Mouse (Mus musculus): ENCODE measurements at regions not wholly inside any gene's neighbourhood (a gene's known extent, or its start where the extent isn't known, plus 50 kb on each side); places are given as distances from the start of the nearest gene placed in this dataset.
A peak's percentile ranks its signal among the peaks of the same experiment; 100 is the strongest.

DNA sequence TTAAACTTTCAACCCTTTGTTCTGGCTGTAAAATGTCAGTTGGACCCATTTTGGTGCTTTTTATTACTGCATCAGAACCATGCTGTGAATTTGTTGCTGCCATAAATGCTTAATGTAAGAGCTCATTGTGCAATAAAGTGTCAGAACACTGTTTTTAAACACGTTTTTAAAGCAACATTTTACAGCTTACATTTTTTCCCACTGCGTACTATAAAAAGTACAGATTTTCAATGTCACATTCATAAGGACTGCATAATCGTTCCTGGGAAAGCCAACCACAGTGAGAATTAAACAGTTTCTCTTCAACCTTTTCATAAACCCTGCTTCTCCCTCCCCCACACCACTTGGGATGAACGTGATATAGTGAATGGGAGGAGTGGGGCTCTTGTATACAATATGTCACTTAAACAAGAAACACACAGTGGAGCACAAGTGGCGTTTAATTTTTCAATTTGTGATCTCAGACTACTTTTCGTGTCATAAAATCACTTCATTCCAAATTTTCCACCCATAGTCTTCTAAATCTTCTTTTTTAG is 563.1 kb upstream of the Tenm2 start:
- no peak overlapping the region for H3K4me2 ChIP-seq
- no peaks in the 10 kb centered on the region for H3K27me3 ChIP-seq
- no peaks in the 10 kb centered on the region for H3K9me3 ChIP-seq
- 0 out of 2 replicates have a peak, but pooled peaks cover 2% of the 10 kb centered on the region for H3K4me1 ChIP-seq (replicated peaks)
- no peak overlapping the region for H3K4me3 ChIP-seq (replicated peaks)
- peak; percentile 78 for ATAC-seq (ENCODE audit: insufficient number of reproducible peaks, insufficient read depth, low FRiP score, low TSS enrichment, low read depth)
- 42% methylated on average over 6 of the region's 6 CpGs for WGBS
- no peak overlapping the region for H3K9ac ChIP-seq (replicated peaks)
- no peak overlapping the region for H3K27ac ChIP-seq
- H3K36me3 ChIP-seq, result no peaks in the 10 kb centered on the region

DNA sequence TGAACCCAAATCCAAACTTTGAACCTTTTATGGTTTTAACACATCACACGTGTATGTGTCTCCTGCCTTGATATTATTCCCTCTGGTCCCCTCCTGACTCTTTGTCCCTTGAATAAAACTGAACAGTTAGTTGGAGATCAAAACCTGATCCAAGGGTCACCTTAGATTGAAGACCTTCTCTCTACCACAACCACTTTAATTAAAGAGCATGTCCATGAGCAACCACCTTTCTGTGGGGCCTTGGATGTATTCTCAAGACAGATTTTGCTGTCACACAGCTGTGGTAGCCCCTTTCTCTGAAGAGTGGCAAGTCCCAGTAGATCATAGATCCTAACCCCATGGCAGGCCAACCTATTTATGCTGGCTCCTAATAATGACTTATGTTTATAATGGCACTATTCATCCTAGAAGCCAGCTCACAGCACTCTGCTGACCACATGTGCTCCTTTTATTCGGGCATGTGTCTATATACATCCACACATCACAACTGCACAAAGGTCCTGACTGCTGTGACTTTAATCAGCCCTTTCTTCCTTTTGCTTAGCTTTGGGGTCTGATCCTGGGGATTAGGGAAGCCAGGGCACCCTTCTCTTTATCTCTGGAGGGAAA is 536.8 kb upstream of the Tenm2 start:
- no peak for ATAC-seq (ENCODE audit: insufficient number of reproducible peaks, insufficient read depth, low FRiP score, low TSS enrichment, low read depth)
- no peak overlapping the region for H3K4me2 ChIP-seq
- H3K9ac ChIP-seq (replicated peaks), result no peak overlapping the region
- H3K27me3 ChIP-seq, result no peaks in the 10 kb centered on the region
- no peaks in the 10 kb centered on the region for H3K9me3 ChIP-seq
- H3K36me3 ChIP-seq, result no peaks in the 10 kb centered on the region
- no peak overlapping the region for H3K4me3 ChIP-seq (replicated peaks)
- WGBS, result 75% methylated on average over 2 of the region's 2 CpGs
- H3K27ac ChIP-seq, result no peak overlapping the region
- no peaks in the 10 kb centered on the region for H3K4me1 ChIP-seq (replicated peaks)

DNA sequence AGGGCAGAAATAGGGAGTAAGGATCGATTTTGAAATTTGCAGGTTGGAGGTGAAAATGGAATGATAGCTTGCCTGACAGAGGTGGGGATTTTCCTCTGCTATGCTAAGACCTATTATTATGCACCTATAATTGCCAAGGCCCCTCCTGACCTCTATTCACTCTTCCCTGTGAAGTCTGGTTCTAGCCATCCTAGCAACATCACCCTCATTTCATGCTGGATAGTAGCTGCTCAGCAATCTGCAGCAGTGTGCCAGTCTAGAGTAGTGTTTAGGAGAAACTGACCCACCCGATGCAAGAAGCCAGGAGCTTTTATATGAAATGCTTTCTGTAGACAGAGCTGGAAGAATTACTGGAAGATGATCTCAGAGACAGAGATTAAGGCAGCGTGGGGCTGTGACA is 535.1 kb upstream of the Tenm2 start:
- H3K9me3 ChIP-seq, result no peaks in the 10 kb centered on the region
- no peaks in the 10 kb centered on the region for H3K36me3 ChIP-seq
- no peaks in the 10 kb centered on the region for H3K27me3 ChIP-seq
- H3K4me3 ChIP-seq (replicated peaks), result no peak overlapping the region
- H3K4me1 ChIP-seq (replicated peaks), result no peaks in the 10 kb centered on the region
- no peak overlapping the region for H3K9ac ChIP-seq (replicated peaks)
- H3K4me2 ChIP-seq, result no peak overlapping the region
- H3K27ac ChIP-seq, result no peak overlapping the region
- 76% methylated on average over 3 of the region's 3 CpGs for WGBS
- ATAC-seq (ENCODE audit: insufficient number of reproducible peaks, insufficient read depth, low FRiP score, low TSS enrichment, low read depth), result no peak

DNA sequence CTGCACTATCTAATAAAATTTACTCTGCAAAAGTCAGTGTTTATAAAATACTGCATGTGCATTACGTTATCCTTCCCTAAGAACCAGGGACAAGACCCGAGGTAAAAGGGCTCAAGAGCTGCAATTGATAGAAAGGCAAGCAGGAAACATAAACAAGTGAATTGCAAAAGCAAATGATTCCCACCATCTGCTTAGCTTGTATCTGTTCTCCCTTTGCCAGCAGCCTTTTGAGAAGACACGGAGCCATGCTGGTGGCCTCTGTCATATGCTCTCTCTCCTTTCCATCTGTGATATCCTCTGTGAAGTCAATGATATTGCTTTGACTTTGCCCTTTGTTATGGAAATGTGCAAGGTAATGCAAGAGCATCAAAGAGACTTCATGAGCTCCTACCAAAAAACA is 532.4 kb upstream of the Tenm2 start:
- Histone ChIP-seq H3K4me2 (no peak overlapping the region), H3K27me3 (no peaks in the 10 kb centered on the region), H3K9ac (replicated peaks) (no peak overlapping the region), H3K4me1 (replicated peaks) (no peaks in the 10 kb centered on the region), H3K9me3 (no peaks in the 10 kb centered on the region), H3K27ac (no peak overlapping the region), H3K4me3 (replicated peaks) (no peak overlapping the region), H3K36me3 (no peaks in the 10 kb centered on the region)
- ATAC-seq (ENCODE audit: insufficient number of reproducible peaks, insufficient read depth, low FRiP score, low TSS enrichment, low read depth), result no peak
- 52% methylated on average over 3 of the region's 3 CpGs for WGBS

DNA sequence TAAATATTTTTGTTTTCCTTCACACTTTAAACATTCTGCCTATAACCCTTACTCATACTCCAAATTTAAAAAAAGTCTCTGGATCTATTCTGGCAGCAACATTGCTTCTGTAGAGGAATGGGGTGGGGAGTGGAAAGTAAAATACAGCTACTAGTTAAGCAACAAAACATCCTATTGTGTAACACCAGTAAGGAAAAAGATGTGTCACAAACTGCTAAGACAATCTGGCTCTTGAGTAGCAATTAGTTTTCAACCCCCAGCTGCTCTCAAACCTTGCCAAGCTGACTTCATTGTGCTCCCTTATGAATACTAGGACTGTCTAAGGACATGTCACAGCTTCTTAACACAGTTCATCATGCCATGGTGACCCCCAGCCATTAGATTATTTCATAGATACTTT is 500.2 kb upstream of the Tenm2 start:
- Histone ChIP-seq H3K36me3 (no peaks in the 10 kb centered on the region), H3K4me1 (replicated peaks) (no peaks in the 10 kb centered on the region), H3K9ac (replicated peaks) (no peak overlapping the region), H3K4me3 (replicated peaks) (no peak overlapping the region), H3K27ac (no peak overlapping the region), H3K9me3 (no peaks in the 10 kb centered on the region), H3K4me2 (no peak overlapping the region), H3K27me3 (no peaks in the 10 kb centered on the region)
- ATAC-seq (ENCODE audit: insufficient number of reproducible peaks, insufficient read depth, low FRiP score, low TSS enrichment, low read depth), result no peak

DNA sequence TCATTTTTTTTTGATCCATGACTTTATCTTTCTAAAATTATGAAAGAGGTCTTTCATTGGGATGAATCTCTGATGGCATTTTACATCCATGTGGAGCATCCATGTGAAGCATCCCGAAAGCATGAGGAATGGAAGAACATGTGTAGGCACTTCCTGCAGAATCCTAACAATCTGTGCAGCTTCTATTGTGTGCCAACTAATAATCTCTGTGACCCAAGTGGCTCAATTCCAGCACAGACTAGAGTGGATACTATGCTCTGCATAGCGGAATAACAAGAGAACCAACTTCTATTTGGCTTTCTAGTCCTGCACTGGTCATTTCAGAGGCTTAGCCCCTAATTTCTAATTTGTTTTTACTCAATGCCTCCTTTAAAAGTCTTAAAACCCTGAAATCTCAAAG is 499.7 kb upstream of the Tenm2 start:
- no peaks in the 10 kb centered on the region for H3K4me1 ChIP-seq (replicated peaks)
- no peak for ATAC-seq (ENCODE audit: insufficient number of reproducible peaks, insufficient read depth, low FRiP score, low TSS enrichment, low read depth)
- no peak overlapping the region for H3K4me3 ChIP-seq (replicated peaks)
- no peak overlapping the region for H3K27ac ChIP-seq
- 79% methylated on average over 2 of the region's 2 CpGs for WGBS
- H3K9ac ChIP-seq (replicated peaks), result no peak overlapping the region
- H3K36me3 ChIP-seq, result no peaks in the 10 kb centered on the region
- H3K4me2 ChIP-seq, result no peak overlapping the region
- no peaks in the 10 kb centered on the region for H3K9me3 ChIP-seq
- H3K27me3 ChIP-seq, result no peaks in the 10 kb centered on the region

DNA sequence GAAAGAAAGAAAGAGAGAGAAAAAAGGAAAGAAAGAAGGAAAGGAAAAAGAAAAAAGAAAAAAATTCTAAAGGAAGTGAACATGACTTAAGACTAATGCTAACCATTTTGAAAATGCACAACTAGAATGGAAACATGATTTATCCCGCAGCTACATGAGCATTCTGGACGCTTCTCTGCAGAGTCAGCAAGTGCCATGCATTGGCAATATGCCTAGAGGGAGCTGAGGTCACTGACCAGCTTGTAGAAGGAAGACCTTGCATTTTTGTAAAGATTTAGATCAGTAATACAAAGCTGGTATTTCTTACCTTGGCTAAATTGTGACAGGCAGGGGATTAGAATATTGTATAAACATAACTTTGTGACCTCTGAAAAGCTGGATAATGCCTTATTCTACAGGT is 461.2 kb upstream of the Tenm2 start:
- ATAC-seq (ENCODE audit: insufficient number of reproducible peaks, insufficient read depth, low FRiP score, low TSS enrichment, low read depth), result no peak
- Histone ChIP-seq H3K4me3 (replicated peaks) (no peak overlapping the region), H3K27me3 (no peaks in the 10 kb centered on the region), H3K4me2 (no peak overlapping the region), H3K9ac (replicated peaks) (no peak overlapping the region), H3K9me3 (no peaks in the 10 kb centered on the region), H3K4me1 (replicated peaks) (no peaks in the 10 kb centered on the region), H3K27ac (no peak overlapping the region), H3K36me3 (no peaks in the 10 kb centered on the region)
- WGBS, result 87% methylated on average over 2 of the region's 2 CpGs

DNA sequence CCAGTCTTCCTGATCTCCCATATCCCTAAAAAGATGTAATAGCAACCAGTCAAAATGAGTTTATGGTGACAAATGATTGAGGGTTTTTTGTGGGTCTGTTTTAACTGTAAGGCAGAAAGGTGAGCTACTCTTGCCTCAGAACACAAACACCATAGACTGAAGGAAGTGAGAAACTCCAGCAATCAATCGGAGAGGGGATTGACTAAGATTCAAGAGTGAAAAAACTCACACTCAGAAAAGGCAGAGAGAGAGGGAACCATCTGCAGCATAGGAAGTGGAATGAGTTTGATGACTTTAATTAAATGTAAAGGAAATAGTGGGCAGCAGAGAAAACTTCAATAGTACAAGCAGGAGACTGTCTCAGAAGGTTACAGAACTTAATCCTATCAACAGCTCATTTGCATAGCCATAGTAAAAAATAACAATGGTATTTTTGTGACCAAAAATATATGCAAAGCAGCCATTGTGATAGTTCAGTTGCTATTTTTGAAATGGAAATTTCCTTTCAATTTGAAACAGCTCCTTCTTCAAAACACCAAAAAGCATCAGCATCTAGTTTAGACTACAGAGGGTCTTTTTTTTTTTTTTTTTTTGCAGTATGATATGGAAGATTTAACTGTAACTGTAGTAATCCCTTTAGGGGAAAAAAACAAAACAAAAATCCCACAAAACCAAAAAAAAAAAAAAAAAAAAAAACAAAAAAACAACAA is 442.9 kb upstream of the Tenm2 start:
- no peak overlapping the region for H3K27ac ChIP-seq
- H3K27me3 ChIP-seq, result no peaks in the 10 kb centered on the region
- no peak overlapping the region for H3K9ac ChIP-seq (replicated peaks)
- H3K4me1 ChIP-seq (replicated peaks), result no peaks in the 10 kb centered on the region
- H3K9me3 ChIP-seq, result no peaks in the 10 kb centered on the region
- no peaks in the 10 kb centered on the region for H3K36me3 ChIP-seq
- no peak overlapping the region for H3K4me3 ChIP-seq (replicated peaks)
- no peak overlapping the region for H3K4me2 ChIP-seq
- ATAC-seq (ENCODE audit: insufficient number of reproducible peaks, insufficient read depth, low FRiP score, low TSS enrichment, low read depth), result no peak
- 46% methylated on average over 1 of the region's 1 CpGs for WGBS

DNA sequence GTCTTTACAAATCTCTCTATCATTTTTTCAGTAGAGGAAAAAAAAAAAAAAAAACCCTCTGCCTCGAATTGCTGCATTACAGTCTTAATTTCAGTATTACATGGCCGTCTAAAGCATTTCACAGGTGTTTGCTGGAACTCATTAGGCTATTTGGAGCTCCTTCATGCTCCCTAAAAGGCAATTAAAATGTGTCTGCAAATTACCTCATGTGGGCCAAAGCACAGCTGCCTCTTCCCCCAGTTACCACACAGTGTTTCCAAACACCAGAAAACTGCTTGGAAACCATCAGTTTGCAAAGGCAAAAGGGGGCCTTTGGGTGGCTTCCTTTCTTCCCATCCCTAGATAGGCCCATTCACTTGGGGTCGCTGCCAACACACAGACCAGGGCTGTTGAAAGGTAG is 435.6 kb upstream of the Tenm2 start:
- H3K27me3 ChIP-seq, result no peaks in the 10 kb centered on the region

DNA sequence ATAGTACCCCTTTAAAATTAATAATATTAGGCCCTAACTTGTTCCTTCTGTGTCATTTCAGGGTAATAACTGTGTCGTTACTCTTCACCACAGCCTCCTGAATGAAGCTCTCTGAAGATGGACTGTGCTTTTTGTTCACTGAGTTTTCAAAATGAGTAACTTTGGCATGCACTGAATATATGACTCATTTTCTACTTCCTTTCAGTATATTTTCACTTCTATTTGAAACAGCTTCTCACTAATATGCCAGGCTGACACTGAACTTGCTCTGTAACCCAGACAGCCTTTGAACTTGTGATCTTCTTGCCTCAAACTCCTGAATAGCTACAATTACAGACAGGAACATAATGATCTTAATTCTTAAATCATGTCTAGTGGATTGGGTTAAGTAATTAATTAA is 431.2 kb upstream of the Tenm2 start:
- H3K9me3 ChIP-seq, result no peaks in the 10 kb centered on the region
- no peak overlapping the region for H3K27ac ChIP-seq
- H3K4me2 ChIP-seq, result no peak overlapping the region
- peaks cover 6% of the 10 kb centered on the region; the same call in 1 of the 2 replicates for H3K4me1 ChIP-seq (replicated peaks)
- no peak for ATAC-seq (ENCODE audit: insufficient number of reproducible peaks, insufficient read depth, low FRiP score, low TSS enrichment, low read depth)
- H3K4me3 ChIP-seq (replicated peaks), result no peak overlapping the region
- 73% methylated on average over 1 of the region's 1 CpGs for WGBS
- no peak overlapping the region for H3K9ac ChIP-seq (replicated peaks)
- no peaks in the 10 kb centered on the region for H3K27me3 ChIP-seq
- no peaks in the 10 kb centered on the region for H3K36me3 ChIP-seq

More for the DNA sequence above, 435.6 kb upstream of the Tenm2 start:
- Histone ChIP-seq H3K27ac (peak overlapping the region; percentile 47; the same call in 1 of the 2 replicates), H3K4me3 (replicated peaks) (no peak overlapping the region), H3K9ac (replicated peaks) (no peak overlapping the region), H3K4me2 (no peak overlapping the region), H3K36me3 (no peaks in the 10 kb centered on the region), H3K9me3 (no peaks in the 10 kb centered on the region), H3K4me1 (replicated peaks) (peaks cover 6% of the 10 kb centered on the region; the same call in 1 of the 2 replicates)
- ATAC-seq (ENCODE audit: insufficient number of reproducible peaks, insufficient read depth, low FRiP score, low TSS enrichment, low read depth), result peak; percentile 52; the same call in 1 of the 2 replicates
- 36% methylated on average over 3 of the region's 3 CpGs for WGBS

DNA sequence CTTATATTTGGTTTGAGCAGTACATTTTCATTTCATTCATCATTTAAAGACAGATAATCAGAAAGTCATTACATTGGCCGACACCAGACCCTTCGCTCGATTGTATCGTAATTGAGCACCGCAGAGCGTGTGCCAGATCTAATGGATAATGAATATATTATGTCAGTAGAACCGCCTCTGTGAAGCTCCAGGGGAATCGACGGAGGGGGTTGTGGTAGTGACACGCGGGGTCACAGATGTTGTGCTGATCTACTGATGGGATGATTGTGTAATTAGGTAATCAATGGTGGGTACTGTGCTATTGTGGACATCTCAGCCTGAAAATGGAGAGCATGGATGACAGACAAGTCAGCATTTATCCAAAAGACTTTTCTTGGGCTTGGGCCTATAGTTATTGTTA is 414.3 kb upstream of the Tenm2 start:
- 89% methylated on average over 11 of the region's 11 CpGs for WGBS
- H3K27ac ChIP-seq, result no peak overlapping the region
- no peak overlapping the region for H3K4me3 ChIP-seq (replicated peaks)
- no peak for ATAC-seq (ENCODE audit: insufficient number of reproducible peaks, insufficient read depth, low FRiP score, low TSS enrichment, low read depth)
- H3K9ac ChIP-seq (replicated peaks), result no peak overlapping the region
- no peak overlapping the region for H3K4me2 ChIP-seq
- H3K9me3 ChIP-seq, result no peaks in the 10 kb centered on the region
- H3K4me1 ChIP-seq (replicated peaks), result no peaks in the 10 kb centered on the region
- H3K27me3 ChIP-seq, result no peaks in the 10 kb centered on the region
- no peaks in the 10 kb centered on the region for H3K36me3 ChIP-seq

DNA sequence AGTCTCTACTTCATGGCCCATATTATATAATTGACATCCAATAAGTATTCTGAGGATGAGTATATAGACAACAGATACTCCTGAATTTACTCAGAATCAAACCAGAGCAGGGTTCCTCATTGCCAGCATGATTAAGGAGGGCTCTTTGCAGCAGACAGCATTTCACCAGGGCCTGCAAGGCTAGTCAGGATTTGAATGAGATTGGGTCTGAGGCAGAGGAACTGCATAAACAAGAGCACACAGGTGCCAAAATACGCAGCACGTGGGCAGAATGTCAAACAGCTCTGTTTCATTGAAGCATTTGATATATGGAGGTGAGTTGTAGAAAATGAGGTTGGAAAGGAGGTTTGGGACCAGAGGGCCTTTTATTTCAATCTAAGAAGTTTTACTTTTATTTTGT is 387.5 kb upstream of the Tenm2 start:
- Histone ChIP-seq H3K9ac (replicated peaks) (no peak overlapping the region), H3K27me3 (no peaks in the 10 kb centered on the region), H3K9me3 (no peaks in the 10 kb centered on the region), H3K36me3 (no peaks in the 10 kb centered on the region), H3K4me3 (replicated peaks) (no peak overlapping the region), H3K27ac (no peak overlapping the region), H3K4me2 (no peak overlapping the region), H3K4me1 (replicated peaks) (no peaks in the 10 kb centered on the region)
- no peak for ATAC-seq (ENCODE audit: insufficient number of reproducible peaks, insufficient read depth, low FRiP score, low TSS enrichment, low read depth)
- 73% methylated on average over 2 of the region's 2 CpGs for WGBS

Data from limb, embryonic 12.5 days (tissue).